Mouse (Mus musculus) spleen, postnatal 10 days (tissue): ENCODE data around the gene Ctsll3.

ENCODE experiments used
- DNase-seq, 2 experiments: peaks; one replicate each; pipeline ENCODE4 v3.0.0; 2021 to 2022; ENCODE audit warnings: low spot score in 2 of 2

Gene Ctsll3

DNA sequence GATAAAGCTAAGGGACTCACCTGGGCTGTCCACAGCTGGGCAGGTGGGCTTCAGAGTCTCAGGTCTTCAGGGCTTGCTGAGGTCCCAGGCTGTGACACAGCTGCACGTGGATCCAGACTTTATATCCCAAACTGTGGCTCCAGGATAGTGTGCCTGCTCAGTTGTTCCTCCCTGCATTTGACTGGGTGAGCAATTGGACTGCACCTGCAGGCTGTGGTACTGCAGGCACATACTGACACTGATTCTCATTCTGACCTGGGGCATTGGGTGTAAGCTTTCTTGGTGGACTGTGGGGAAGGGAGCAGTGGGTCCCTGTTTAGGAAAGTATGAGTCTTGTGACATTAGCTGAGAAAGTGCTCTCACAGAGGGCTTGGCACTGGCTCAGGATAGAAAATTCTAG, at the start of gene Ctsll3:
Ctsll3 (minus strand) TSS at position 101 of the 400 bp plus-strand sequence.
- DNase-seq: no peak

DNA sequence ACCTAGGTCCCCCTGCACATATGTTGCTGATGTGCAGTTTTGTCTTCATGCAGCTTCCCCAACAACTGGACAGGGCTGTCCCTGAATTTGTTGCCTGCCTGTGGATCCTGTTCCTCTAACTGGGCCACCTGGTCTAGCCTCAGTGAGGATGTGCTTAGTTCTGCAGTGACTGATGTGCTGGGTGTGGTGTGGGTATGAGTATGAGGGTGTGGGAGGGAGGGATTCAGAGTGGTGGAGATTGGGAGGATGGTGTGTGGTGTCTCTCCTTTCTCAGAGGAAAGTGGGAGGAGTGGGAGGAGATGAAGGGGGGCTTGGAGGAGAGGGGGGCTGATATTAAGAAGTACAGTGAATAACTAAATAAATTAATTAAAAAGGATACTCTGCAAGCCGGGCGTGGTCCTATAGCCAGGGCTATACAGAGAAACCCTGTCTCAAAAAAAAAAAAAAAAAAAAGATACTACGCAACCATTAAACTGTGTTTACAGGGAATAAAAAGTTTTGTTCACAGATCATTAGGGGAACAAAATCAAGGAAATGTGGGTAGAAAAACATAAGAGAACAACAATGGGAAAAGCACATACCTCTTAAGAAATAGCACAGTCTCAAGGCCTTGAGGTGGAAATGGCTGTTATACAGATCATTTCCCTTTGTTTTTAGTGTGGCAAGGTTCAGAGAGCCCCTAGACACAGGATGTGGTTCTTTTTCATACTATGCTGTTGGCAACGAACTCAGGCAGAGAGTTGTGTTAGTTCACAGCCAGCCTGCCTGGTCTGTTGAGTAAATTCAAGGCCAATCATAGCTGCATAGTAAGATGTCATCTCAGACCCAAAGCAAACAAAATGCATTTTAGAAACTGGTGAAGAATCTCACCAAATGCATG, 45.8 kb upstream of the Ctsll3 start:
- no peak for DNase-seq

DNA sequence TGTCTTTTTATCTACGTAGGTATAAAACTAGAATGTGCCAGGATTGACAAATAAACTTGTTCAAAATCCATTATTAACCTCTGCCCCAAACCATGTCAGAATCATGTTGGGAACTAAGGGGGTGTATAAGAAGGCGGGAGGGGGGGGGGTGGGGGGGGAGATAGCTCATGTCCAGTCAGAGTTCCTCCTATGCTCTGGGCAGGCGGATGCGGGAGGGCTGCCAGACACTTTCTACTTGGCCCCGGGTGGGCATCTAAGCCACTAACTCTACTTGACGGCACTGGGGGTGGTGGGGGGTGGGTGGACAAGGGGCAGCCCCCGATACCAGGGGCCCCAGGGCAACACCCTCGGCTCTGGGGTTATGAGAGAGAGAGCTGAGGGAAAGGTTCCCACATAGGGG, 40.5 kb upstream of the Ctsll3 start:
- no peak for DNase-seq

DNA sequence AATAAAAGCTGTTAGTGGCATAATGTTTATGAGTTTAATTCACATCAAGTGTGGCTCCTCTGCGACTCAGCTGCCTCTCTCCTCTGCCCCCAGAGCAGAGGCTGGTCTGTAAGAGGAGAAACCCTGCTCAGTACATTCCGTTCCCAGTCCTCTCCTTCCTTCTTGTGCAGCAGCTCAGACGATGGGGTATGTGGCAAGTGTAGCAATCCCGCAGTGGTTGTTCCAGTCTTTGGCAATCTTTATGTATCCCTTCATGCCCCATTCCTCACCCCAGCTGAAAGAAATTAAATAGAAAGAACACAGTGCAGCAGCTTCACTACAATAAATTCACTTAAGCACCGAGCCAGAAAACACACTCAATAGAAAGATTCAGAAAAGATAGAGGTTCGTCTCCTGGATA, 40.1 kb upstream of the Ctsll3 start:
- DNase-seq: no peak

DNA sequence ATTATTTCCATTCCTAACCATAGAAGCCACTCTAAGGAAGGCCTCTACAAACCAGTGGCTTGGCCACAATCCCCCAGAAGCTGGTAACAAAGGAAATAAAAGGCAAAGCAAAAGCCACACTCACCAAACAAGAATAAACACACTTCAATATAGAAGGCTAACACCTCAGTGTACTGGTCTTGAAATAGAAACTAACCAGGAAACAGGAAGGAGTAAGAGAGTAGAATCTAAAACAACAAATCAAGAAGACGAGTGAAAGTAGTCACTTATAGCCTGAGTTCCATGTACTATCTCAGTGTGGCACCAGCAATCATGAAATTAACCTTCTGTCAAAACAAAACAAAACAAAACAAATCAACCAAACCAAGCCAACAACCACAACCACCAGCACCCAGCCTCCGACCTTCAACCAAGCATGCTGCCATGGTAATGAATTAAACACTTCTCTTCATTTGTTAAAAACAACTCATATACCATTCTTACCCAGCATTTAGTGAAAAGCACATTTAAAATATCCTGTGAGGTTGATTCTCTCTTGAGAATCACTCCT, 36.8 kb upstream of the Ctsll3 start:
- DNase-seq: no peak

DNA sequence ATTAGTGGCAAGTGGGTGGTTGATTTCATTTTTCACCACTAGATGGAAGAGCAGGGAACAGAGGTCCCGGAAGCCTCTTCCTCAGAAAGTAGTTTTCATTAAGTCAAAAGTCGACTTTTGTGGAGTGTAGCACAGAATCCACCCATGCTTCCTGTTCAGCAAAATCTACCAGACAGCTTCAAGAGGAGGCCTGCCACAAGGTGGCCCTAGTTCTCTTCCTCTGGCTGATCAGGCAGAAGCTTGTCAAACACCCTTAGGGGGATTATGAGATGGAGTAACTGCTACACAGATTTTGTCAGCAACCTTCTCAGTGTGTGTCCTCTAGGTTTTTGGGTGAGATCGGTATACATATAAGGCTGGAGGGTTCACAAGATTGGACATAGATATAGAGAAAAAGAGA, 23.4 kb upstream of the Ctsll3 start:
- peak in 1 of 2 experiments; percentile 35 for DNase-seq

DNA sequence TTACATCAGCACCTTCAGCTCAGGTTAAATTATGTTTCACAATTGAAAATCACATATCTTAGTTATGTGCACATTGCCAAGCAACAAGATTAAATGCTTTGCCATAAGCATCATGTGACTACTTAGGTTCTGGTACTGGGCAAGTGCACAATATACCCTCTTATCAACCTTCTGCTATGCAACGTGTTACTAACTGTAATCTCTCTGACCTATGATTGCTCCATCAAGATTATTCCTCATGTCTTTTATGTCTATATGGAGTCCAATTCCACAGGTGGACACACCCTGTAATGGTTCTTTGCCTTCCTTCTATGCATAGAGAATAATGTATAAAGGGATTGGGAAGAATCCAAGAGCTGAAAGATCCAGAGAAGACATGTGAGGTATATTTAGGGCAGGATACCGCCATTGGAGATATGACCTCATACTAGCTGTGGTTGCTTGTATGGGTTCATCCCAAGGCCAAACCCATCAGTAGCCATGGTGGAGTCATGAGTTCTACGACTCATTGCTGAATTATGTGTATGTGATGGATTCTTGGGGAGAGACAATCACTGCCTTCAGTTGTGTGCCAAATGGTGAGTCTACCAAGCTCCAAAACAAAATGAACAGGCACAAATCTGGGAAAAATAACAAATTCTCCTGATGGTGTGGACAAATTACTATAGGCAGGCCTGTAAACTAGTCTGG, 18.0 kb upstream of the Ctsll3 start:
- DNase-seq: no peak

DNA sequence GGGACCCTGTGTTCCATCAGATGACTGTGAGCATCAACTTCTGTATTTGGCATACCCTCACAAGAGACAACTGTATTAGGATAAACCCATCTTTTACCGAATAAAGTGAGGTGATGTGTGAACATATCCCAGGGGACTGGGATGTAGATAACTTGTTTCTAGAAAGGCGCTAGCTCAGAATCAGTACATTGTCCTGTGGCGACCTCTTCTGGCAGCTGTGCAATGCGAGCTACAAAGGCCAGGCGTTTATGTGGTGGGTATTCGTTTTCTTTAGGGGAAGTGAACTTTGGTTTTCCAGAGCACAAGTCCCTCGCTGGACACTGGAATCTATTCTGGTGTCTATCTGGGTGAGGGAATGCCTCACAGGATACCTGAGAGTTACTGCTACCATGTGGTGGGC, 16.8 kb upstream of the Ctsll3 start:
- DNase-seq: peak in 1 of 2 experiments; percentile 30

DNA sequence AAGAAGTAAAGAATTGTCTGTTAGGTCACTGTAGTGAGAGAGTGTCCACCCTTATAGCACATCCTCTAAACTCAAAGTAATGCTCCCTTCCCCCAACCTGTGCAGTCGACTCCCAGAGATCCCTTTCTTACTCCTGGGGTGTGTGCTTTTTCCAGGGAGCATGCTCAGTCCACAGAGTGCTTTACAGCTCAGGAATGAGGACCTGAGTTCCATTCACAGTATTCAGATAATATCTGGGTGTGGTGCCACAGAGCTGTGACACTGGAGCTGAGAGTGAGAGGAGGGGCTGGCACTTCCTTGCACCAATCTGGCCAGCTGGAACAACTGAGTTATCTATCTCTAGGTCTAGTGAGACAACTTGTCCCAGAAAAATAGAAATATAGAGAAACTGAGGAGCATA, 11.1 kb upstream of the Ctsll3 start:
- DNase-seq: no peak

DNA sequence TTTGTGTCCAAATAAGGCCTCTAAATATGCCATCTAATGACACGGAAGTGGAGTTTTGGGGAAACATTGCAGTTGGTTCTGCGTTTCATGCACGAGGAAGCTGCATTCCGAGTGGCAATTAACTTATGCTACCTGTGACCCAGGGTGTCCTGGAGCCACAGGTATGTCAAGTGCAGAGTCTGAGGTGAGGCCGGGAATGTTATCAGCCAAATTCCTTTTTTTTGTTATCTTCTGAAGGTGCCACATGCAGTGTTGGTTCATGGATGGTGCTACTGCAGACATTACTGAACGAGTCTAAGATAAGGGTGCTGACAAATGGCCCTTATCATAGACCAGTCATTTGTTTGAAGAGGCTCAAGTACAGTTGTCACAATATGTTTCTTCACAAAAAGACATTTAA, 10.1 kb upstream of the Ctsll3 start:
- DNase-seq: no peak

DNA sequence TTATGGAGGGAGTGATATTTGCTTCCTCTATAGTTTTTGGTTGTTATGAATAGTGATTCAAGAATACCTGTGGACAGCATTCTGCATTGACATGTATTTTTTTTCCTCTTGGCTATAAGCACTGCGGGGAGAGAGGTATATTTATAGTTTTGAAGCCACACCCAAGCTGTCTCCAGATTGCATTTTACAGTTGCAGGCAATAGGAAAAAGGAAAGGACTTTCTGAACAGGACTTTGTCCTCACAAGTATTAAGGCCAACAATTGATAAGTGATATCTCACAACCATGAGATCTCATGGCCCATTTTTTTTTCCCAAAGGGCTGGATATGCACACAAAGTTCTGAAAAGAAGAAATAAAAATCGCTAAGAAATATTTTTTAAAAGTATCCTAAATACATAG, 7.0 kb upstream of the Ctsll3 start:
- no peak for DNase-seq

DNA sequence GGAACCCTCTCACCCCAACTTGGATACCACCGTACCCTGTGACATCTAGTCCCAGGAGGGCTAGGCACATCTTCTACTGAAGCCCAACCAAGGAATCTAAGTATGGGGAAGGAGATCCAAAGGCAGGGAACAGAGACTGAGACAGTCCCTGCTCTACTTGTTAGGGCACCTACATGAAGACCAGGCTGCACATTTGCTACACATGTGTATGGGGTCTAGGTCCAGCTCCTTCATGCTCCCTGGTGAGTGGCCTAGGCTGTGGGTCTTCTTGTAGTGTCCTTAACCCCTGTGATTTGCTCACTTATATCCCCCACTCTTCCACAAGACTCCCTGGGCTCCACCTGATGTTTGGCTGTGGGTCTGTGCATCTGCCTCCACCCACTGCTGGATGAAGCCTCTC, 13.2 kb downstream of the Ctsll3 start:
- no peak for DNase-seq

DNA sequence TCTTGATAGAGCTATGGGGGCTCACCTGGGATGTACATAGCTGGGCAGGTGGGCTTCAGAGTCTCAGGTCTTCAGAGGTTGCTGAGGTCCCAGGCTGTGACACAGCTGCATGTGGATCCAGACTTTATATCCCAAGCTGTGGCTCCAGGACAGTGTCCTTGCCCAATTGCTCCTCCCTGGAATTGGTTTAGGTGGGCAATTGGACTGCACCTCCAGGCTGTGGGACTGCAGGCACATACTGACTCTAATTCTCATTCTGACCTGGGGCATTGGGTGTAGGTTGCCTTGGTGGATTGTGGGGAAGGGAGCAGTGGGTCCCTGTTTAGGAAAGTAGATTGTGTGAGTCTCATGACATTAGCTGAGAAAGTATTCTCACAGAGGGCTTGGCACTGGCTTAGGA, 16.4 kb downstream of the Ctsll3 start, which contains the start of gene BC051665:
BC051665 (minus strand) TSS at position 101 of the 400 bp plus-strand sequence.
- no peak for DNase-seq

DNA sequence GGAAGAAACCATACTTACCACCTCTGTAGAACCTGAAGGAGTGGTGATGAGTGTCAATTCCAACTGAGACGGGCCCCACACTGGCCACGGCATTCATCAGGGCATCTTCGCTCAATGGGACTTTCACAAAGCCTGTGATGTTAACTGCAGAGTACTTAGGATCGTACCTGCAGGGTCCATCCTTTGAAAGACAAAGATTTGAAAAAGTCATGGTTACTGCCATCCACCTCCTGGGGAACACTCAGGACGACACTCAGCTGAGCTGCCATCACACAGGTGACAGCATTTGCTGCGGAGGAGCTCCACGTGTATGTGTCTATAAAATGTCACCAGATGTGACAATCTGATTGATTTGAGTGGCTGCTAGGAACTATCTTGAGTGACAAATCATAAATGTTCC, 19.3 kb downstream of the Ctsll3 start:
- DNase-seq: no peak

DNA sequence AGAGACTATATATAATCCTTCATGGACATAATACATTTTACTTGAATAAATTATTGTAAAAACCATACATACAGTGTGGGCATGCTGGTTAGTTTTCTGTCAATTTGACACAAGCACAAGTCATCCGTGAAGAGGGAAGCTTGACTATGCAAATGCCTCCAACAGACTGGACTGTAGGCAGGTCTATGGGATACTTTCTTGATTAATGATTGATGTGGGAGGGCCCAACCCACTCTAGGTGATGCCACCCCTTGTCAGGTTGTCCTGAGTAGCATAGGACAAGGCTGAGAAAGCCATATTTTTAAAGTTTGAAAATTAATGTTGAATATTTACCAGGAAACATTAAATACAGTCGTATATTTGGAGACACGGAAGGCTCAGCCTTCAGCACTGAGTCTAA, 22.1 kb downstream of the Ctsll3 start:
- no peak for DNase-seq

DNA sequence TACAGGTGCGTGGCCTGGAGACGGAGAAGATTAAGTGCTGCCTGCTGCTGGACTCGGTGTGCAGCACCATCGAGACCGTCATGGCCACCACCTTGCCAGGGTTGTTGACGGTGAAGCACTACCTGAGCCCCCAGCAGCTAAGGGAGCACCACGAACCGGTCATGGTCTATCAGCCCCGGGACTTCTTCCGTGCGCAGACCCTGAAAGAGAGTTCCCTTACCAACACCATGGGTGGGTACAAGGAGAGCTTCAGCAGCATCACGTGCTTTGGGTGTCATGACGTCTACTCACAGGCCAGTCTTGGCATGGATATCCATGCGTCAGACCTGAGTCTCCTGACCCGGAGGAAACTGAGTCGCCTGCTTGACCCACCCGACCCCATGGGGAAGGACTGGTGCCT, 41.5 kb downstream of the Ctsll3 start:
- DNase-seq: no peak

DNA sequence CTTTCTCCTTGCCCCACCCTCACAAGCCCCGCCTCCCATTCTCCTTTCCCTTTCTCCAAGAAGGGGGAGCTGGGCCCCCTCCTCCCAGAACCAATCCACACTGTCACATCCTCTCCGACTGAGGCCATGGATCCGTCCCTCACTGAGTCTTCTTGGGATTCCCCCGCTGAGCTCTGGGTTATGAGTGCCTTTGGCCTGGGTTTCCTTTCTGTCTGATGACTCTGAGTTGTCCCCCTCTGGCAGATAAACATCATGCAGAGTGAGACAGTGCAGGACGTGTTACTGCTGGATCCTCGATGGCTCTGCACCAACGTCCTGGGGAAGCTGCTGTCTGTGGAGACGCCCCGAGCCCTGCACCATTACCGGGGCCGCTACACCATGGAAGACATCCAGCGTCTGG, 42.3 kb downstream of the Ctsll3 start:
- no peak for DNase-seq

DNA sequence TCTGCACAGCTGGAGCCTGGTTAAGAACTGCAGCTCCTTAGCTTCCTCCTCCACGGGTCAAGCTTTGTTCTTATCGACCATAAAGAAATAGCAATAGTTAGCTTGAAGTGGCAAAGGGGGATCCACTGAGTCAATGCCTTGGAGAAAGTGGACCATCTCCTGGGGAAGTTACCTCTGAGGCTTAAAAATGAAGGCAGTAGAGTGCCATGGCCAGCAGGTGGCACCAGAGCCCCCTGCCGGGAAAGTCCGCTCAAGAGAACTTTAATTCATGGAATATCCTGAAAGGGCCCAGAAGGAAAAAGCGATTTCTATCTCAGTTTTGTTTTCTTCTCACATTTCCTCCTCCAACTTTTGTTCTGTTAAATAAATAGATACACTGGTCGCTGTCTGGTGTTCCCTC, 43.5 kb downstream of the Ctsll3 start:
- peak in 1 of 2 experiments; percentile 43 for DNase-seq

DNA sequence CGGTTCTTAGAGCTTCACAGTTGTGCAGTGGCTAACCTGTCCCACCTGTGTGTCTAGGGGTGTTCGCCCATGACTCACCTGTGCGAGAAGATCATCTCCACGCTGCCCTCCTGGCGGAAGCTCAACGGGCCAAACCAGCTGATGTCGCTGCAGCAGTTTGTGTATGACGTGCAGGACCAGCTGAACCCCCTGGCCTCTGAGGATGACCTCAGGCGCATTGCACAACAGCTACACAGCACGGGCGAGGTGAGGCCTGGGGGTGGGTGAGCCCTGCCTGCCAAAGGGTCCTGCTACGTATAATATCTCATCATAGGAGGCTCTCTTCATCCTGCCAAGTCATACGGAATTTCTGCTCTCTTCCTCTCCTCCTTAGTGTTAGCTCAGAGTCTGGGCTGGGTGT, 45.4 kb downstream of the Ctsll3 start:
- no peak for DNase-seq

DNA sequence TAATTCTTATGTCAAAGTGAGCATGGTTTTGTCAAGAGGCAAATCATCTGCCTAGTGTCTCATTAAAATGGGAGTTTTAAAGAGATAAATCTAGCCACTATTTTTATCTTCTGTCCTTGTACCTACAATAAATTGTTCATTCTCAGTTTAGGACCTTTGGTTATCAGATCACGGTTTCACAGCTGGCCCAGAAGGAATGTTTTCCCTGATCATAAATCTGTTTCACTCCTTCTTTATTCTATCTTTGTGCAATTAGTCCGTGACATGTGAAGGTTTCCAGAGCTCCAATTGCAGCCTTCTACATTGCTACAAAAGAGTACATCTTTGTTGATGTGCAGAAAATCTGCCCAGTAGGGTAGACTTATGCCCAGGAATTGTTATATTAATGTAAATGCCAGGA, 47.4 kb downstream of the Ctsll3 start:
- no peak for DNase-seq

DNA sequence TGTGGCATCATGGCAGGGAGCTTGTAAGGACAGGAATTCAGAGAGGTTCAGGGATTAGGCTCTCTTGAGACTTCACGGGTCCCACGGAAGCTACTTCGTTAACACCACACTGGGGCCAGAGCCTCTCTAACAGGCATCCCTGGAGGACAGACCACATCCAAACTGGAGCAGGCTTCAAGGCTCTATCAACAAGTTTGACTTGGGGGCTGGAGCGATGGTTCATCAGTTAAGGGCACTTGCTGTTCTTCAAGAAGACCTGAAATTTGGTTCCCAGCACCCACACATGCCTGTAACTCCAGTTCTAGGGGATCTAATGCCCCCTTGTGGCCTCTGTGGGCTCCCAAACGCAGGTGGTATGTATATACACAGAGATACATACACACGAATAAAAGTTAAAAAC, 49.4 kb downstream of the Ctsll3 start:
- no peak for DNase-seq

DNA sequence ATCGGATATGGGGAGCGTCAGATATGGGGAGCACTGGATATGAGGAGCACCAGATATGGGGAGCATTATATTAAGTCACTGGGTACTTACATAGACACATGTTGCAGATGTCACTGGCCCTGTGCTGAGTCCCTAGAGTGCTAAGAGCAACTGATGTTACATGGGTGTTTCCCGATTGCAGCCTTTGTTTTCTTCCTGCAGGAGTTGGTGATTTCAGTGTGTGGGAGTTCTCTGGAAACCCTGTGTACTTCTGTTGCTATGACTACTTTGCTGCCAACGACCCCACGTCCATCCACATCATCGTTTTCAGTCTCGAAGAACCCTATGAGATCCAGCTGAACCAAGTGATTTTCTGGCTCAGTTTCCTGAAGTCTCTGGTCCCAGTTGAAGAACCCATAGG, 51.7 kb downstream of the Ctsll3 start:
- no peak for DNase-seq

DNA sequence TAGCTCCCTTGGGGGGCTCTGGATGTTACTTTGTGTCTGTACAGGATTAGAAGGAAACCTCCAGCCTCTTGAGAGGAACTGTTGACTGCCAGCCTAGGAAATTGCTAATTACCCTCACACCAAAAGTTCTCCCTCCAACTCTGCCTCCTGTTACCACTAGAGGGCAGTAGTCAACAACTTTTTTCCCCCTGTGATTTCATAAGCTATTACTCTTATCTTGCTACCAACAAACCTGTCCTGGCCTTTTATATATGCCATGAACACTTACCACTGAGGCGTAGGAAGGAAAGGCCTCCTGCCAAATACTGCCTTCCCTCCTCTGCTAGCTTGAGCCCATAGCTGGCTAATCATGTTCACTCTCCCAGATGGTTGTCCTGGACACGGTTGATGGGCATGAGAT, 54.1 kb downstream of the Ctsll3 start:
- no peak for DNase-seq
